Mouse (Mus musculus) small intestine, adult 2 months (tissue): ENCODE data around the gene AL731706.1. TPM values are rescaled to one million over a fixed set of nuclear protein-coding genes. Genes with fewer than 3 reads are reported as not detected.

Experiments
- H3K27ac ChIP-seq: fragments of 200-500 bp; 2 replicates; pipeline ENCODE4 v1.5.1; 2012; ENCODE audit warnings: low read depth, low read length, control low read depth, inconsistent platforms; ENCODE audit not compliant: insufficient read depth
- H3K27me3 ChIP-seq: fragments of 200-500 bp; 2 replicates; pipeline ENCODE4 v1.6.1; 2012; ENCODE audit warnings: mild to moderate bottlenecking, moderate library complexity, low read length, inconsistent platforms; ENCODE audit not compliant: control insufficient read depth, insufficient read depth
- H3K36me3 ChIP-seq: fragments of 200-500 bp; 2 replicates; pipeline ENCODE4 v1.6.1; 2012; ENCODE audit warnings: mild to moderate bottlenecking, low read length, control low read depth, inconsistent platforms; ENCODE audit not compliant: control insufficient read depth, insufficient read depth
- H3K4me1 ChIP-seq: fragments of 200-500 bp; 2 replicates; pipeline ENCODE4 v1.6.1; 2012; ENCODE audit warnings: low read length, inconsistent platforms, mixed read lengths; ENCODE audit not compliant: control insufficient read depth, insufficient read depth, insufficient read length
- H3K4me3 ChIP-seq: fragments of 200-500 bp; 2 replicates; pipeline ENCODE4 v1.5.1; 2012; ENCODE audit warnings: low read depth, mild to moderate bottlenecking, control low read depth, inconsistent platforms, low read length, moderate library complexity
- CTCF ChIP-seq: fragments of 200-500 bp; IDR thresholded peaks from 2 replicates; pipeline ENCODE4 v1.5.1; 2012; ENCODE audit warnings: low read depth, mild to moderate bottlenecking, control low read depth, inconsistent platforms, low read length, moderate library complexity, mixed read lengths; ENCODE audit not compliant: insufficient replicate concordance, insufficient read length; ENCODE audit errors: extremely low read depth
- POLR2A ChIP-seq: fragments of 200-500 bp; IDR thresholded peaks from 2 replicates; pipeline ENCODE4 v1.6.1; 2012; ENCODE audit warnings: low read depth, mild to moderate bottlenecking, control low read depth, inconsistent platforms, low read length, moderate library complexity
- WGBS: fragments of 180-500 bp; shearing (Covaris S2); methylation state at CpG from one replicate; pipeline ENCODE4 v1.1.7; 2018; 5-methylcytosine and 5-hydroxymethylcytosine counted together
- polyA plus RNA-seq: library from polyadenylated mRNA; depleted of rRNA; stranded (reverse); fragments of >200 nt; gene quantifications from 2 replicates; pipeline ENCODE4 v1.2.3, GENCODE M21; 2012; rRNA removed

Gene AL731706.1
- polyA plus RNA-seq, 1 experiment = 5.0 TPM

- Histone ChIP-seq H3K27ac (no peak overlapping the region), H3K4me3 (no peak overlapping the region), H3K27me3 (no peaks in the 10 kb centered on the region), H3K4me1 (peaks cover 10% of the 10 kb centered on the region; the same call in 1 of the 2 replicates), H3K36me3 (no peaks in the 10 kb centered on the region)
- 69% methylated on average over 3 of the region's 3 CpGs for WGBS
- TF ChIP-seq POLR2A (no peak), CTCF (no peak)
Observed at GRCm38 (mm10) chr2:136835882-136836281, 55.3 kb downstream of the AL731706.1 start.

GRCm38 (mm10) chr2:136834715-136835075, 56.5 kb downstream of the AL731706.1 start:
- H3K27me3 ChIP-seq = no peaks in the 10 kb centered on the region
- WGBS = 24% methylated on average over 1 of the region's 1 CpGs

GRCm38 (mm10) chr2:136833976-136834714, 57.0 kb downstream of the AL731706.1 start:
- peak overlapping the region; percentile 21; the same call in 1 of the 2 replicates for H3K27ac ChIP-seq
- H3K27me3 ChIP-seq = no peaks in the 10 kb centered on the region
- TF ChIP-seq POLR2A (no peak), CTCF (no peak)
- H3K4me1 ChIP-seq = peaks cover 10% of the 10 kb centered on the region; the same call in 1 of the 2 replicates
- WGBS = 34% methylated on average over 3 of the region's 3 CpGs
- H3K4me3 ChIP-seq = no peak overlapping the region
- H3K36me3 ChIP-seq = no peaks in the 10 kb centered on the region

More at GRCm38 (mm10) chr2:136834715-136835075, 56.5 kb downstream of the AL731706.1 start:
- TF ChIP-seq POLR2A (no peak), CTCF (no peak)
- Histone ChIP-seq H3K36me3 (no peaks in the 10 kb centered on the region), H3K4me1 (peaks cover 10% of the 10 kb centered on the region; the same call in 1 of the 2 replicates), H3K4me3 (no peak overlapping the region), H3K27ac (peak overlapping the region; percentile 71)

GRCm38 (mm10) chr2:136832936-136833335, 58.3 kb downstream of the AL731706.1 start:
- no peaks in the 10 kb centered on the region for H3K27me3 ChIP-seq
- H3K27ac ChIP-seq = no peak overlapping the region
- no peaks in the 10 kb centered on the region for H3K36me3 ChIP-seq
- TF ChIP-seq CTCF (no peak), POLR2A (no peak)
- no peak overlapping the region for H3K4me3 ChIP-seq
- peaks cover 7% of the 10 kb centered on the region; the same call in 1 of the 2 replicates for H3K4me1 ChIP-seq
- WGBS = 64% methylated on average over 3 of the region's 3 CpGs

Other genes starting within 250 kb of the AL731706.1 start
- gene Snap25, start 177.9 kb downstream of the AL731706.1 start, polyA plus RNA-seq = 1.0 and 1.2 TPM in 2 replicates
- not detected in 2 replicates for gene AL731706.2, start 5.7 kb downstream of the AL731706.1 start, polyA plus RNA-seq
- 0.22 and 0.32 TPM in 2 replicates for gene Slx4ip, start 171 bp downstream of the AL731706.1 start, polyA plus RNA-seq
- gene Mkks, start within 50 bp of the AL731706.1 start, polyA plus RNA-seq = 5.0 and 5.1 TPM in 2 replicates
- 2.7 and 3.2 TPM in 2 replicates for gene Jag1, start 225.3 kb upstream of the AL731706.1 start, polyA plus RNA-seq